31 mouse cellular contexts compared by ENCODE assay signal in genomic region chr3:101306090-101306489, GRCm38 (mm10). TPM values are rescaled to one million over a fixed set of nuclear protein-coding genes. Genes with fewer than 3 reads are reported as not detected.
"Had no signal": no experiment of that assay in that cellular context is flagged by ENCODE, and none has a peak within 500 bp of the region (broad histone marks: within the 10 kb centered on the region; RNA-seq: fewer than 3 reads in every experiment).

No protein-coding gene starts in this region.

- H3K36me3 ChIP-seq: embryonic facial prominence, embryonic 10.5 days; embryonic facial prominence, embryonic 12.5 days; embryonic facial prominence, embryonic 13.5 days; embryonic facial prominence, embryonic 15.5 days; forebrain, embryonic 10.5 days; forebrain, embryonic 12.5 days; forebrain, embryonic 15.5 days had no signal

- H3K9ac ChIP-seq: embryonic facial prominence, embryonic 12.5 days; embryonic facial prominence, embryonic 13.5 days; embryonic facial prominence, embryonic 15.5 days; forebrain, embryonic 12.5 days; forebrain, embryonic 13.5 days; forebrain, embryonic 15.5 days; forebrain, postnatal 0 days had no signal

- H3K27ac ChIP-seq: embryonic facial prominence, embryonic 10.5 days; embryonic facial prominence, embryonic 12.5 days; embryonic facial prominence, embryonic 13.5 days; embryonic facial prominence, embryonic 15.5 days; forebrain, embryonic 10.5 days; forebrain, embryonic 12.5 days; forebrain, embryonic 13.5 days; forebrain, embryonic 15.5 days; gastrocnemius, adult 2 months had no signal

- ATAC-seq: forebrain, embryonic 13.5 days; forebrain, embryonic 14.5 days; forebrain, embryonic 15.5 days; forebrain, embryonic 16.5 days; forebrain, postnatal 0 days had no signal

- H3K4me3 ChIP-seq: embryonic facial prominence, embryonic 10.5 days; embryonic facial prominence, embryonic 12.5 days; embryonic facial prominence, embryonic 13.5 days; embryonic facial prominence, embryonic 15.5 days; erythroblast, embryonic 14.5 days; forebrain, embryonic 10.5 days; forebrain, embryonic 12.5 days; forebrain, embryonic 13.5 days; forebrain, embryonic 15.5 days; gastrocnemius, adult 2 months had no signal

- H3K9me3 ChIP-seq: embryonic facial prominence, embryonic 10.5 days; embryonic facial prominence, embryonic 12.5 days; embryonic facial prominence, embryonic 13.5 days; embryonic facial prominence, embryonic 15.5 days; forebrain, embryonic 10.5 days; forebrain, embryonic 12.5 days; forebrain, embryonic 13.5 days; forebrain, embryonic 15.5 days had no signal

- H3K27me3 ChIP-seq: embryonic facial prominence, embryonic 12.5 days; embryonic facial prominence, embryonic 13.5 days; embryonic facial prominence, embryonic 15.5 days had no signal

- H3K4me2 ChIP-seq: embryonic facial prominence, embryonic 12.5 days; embryonic facial prominence, embryonic 13.5 days; embryonic facial prominence, embryonic 15.5 days; forebrain, embryonic 12.5 days; forebrain, embryonic 13.5 days; forebrain, embryonic 15.5 days had no signal

- DNase-seq: cerebellum, adult 2 months; cerebellum, adult 8-10 months; cerebellum, adult 9-10 months; cerebellum, adult 9-11 months; cerebellum, postnatal 10 days; cerebellum, postnatal 14 days; cerebellum, postnatal 25 days; cerebellum, postnatal 36 days; embryo, embryonic 11 days; forebrain, postnatal 0 days; gastrocnemius, adult 2 months; gastrocnemius, postnatal 10 days; gastrocnemius, postnatal 14 days; gastrocnemius, postnatal 25 days; gastrocnemius, postnatal 36 days; heart, adult 11 months; heart, adult 18-20 months had no signal

RNA-seq across cellular contexts. Expression of gene Cd2, which starts 18.4 kb away (rescaled TPM):
- polyA plus RNA-seq: embryonic facial prominence, embryonic 10.5 days; embryonic facial prominence, embryonic 11.5 days; embryonic facial prominence, embryonic 12.5 days; embryonic facial prominence, embryonic 13.5 days; embryonic facial prominence, embryonic 14.5 days; erythroblast, embryonic 14.5 days; forebrain, embryonic 10.5 days; forebrain, embryonic 11.5 days; forebrain, embryonic 12.5 days; forebrain, embryonic 13.5 days had no signal
